Comparison of ENCODE assay signal across 8 mouse cellular contexts in the genomic region with DNA sequence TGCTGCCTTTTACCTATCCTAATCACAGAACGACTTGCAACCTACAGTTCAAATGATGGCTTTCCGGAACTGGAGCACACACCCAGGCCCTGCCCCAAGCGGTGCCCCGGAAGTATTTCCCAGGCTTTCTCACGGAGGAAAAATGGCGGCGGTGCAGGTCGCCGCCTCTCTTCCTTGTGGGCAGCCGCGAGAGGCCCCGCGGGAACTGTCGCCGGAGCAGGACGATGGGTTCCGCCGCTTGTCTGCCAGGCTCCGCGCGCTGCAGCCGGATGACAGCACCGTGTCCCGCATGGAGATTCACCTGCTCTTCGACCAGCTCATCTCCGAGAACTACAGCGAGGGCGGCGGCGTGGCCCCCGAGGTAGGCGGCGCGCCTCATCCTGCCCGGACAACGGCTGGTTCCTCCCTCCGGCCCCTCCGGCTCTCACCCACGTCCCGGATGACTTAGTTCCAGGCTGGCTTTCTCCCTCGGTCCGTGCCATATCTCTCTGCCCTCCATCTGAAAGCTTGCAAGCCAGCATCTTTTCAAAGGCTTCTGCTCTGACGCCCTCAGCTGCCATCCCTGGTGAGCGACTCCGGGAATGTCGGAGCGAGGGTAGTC. TPM values are rescaled to one million over a fixed set of nuclear protein-coding genes. Genes with fewer than 3 reads are reported as not detected.
A peak's percentile ranks its signal among the peaks of the same experiment; 100 is the strongest.
DNase-seq lines count a peak whose midpoint lies in the region; ATAC-seq and TF ChIP-seq lines count a peak whose summit lies in the region.

Gene Heatr6, plus strand, starts transcription at position 116 of the 601 bp plus-strand sequence.

- H3K9me3 ChIP-seq in G1E (replicated peaks), result no peaks in the 10 kb centered on the region
- no peaks in the 10 kb centered on the region for H3K9me3 ChIP-seq in forebrain, postnatal 0 days (ENCODE audit: low read length)
- H3K9me3 ChIP-seq in lung, embryonic 15.5 days, result no peaks in the 10 kb centered on the region

- H3K4me1 ChIP-seq in G1E (ENCODE audit: insufficient read depth, low read depth, low read length), result peaks cover 9% of the 10 kb centered on the region
- peaks cover 12% of the 10 kb centered on the region; the same call in 1 of the 2 replicates for H3K4me1 ChIP-seq in forebrain, postnatal 0 days (ENCODE audit: insufficient read depth)
- H3K4me1 ChIP-seq in lung, embryonic 15.5 days, result peaks cover 13% of the 10 kb centered on the region

- ATAC-seq in G1E (ENCODE audit: extremely low read depth, insufficient number of reproducible peaks, low FRiP score, poor library complexity, severe bottlenecking), result peak; percentile 81
- ATAC-seq in forebrain, postnatal 0 days, result peak; percentile 99
- peak; percentile 95 for ATAC-seq in lung, embryonic 15.5 days (ENCODE audit: borderline replicate concordance, extremely low read depth, low FRiP score, low TSS enrichment)

- peak within 1 kb of the TSS; percentile 91 for H3K4me3 ChIP-seq in G1E (ENCODE audit: low read depth, low read length)
- H3K4me3 ChIP-seq in forebrain, postnatal 0 days (ENCODE audit: low read depth, low read length), result peak within 1 kb of the TSS; percentile 79
- H3K4me3 ChIP-seq in lung, embryonic 15.5 days, result peak within 1 kb of the TSS; percentile 81

- under 1% methylated on average over 47 of the region's 47 CpGs for WGBS in forebrain, postnatal 0 days
- under 1% methylated on average over 47 of the region's 47 CpGs for WGBS in lung, embryonic 15.5 days

- H3K27ac ChIP-seq in forebrain, postnatal 0 days (ENCODE audit: low read depth, low read length), result peak within 1 kb of the TSS; percentile 97
- H3K27ac ChIP-seq in lung, embryonic 15.5 days, result peak within 1 kb of the TSS; percentile 82

- H3K27me3 ChIP-seq in G1E (ENCODE audit: insufficient read depth, low read length), result no peaks in the 10 kb centered on the region
- H3K27me3 ChIP-seq in forebrain, postnatal 0 days (ENCODE audit: insufficient read depth, low read length), result peaks cover 5% of the 10 kb centered on the region
- H3K27me3 ChIP-seq in lung, embryonic 15.5 days, result peaks cover 18% of the 10 kb centered on the region; the same call in 1 of the 2 replicates

- peak within 1 kb of the TSS; percentile 68 for H3K4me2 ChIP-seq in forebrain, postnatal 0 days (ENCODE audit: low read depth)
- peak within 1 kb of the TSS; percentile 57 for H3K4me2 ChIP-seq in lung, embryonic 15.5 days

- no peak for TF ChIP-seq CTCF in G1E (IDR thresholded peaks at IDR 0.05; ENCODE audit: low read depth, low read length)
- TF ChIP-seq CTCF in forebrain, postnatal 0 days (IDR thresholded peaks at IDR 0.05; ENCODE audit: low read depth), result 0 out of 2 replicates have a peak, but pooled peaks have one; percentile 8

- peaks cover 31% of the 10 kb centered on the region for H3K36me3 ChIP-seq in G1E (replicated peaks)
- peaks cover 25% of the 10 kb centered on the region for H3K36me3 ChIP-seq in forebrain, postnatal 0 days (ENCODE audit: insufficient read depth)
- H3K36me3 ChIP-seq in lung, embryonic 15.5 days, result peaks cover 28% of the 10 kb centered on the region

- peak within 1 kb of the TSS; percentile 89 for H3K9ac ChIP-seq in forebrain, postnatal 0 days
- H3K9ac ChIP-seq in lung, embryonic 15.5 days, result peak within 1 kb of the TSS; percentile 75

- DNase-seq in G1E (ENCODE audit: low spot score), result peak; percentile 85
- DNase-seq in cerebellum, adult 18-20 months, result peak; percentile 92 to 93
- peak; percentile 94 for DNase-seq in forebrain, postnatal 0 days
- peak; percentile 93 for DNase-seq in heart, postnatal 4 days
- DNase-seq in layer of hippocampus, adult 8-10 months (ENCODE audit: low spot score in 2 of 2), result peak; percentile 86 to 91
- peak; percentile 77 for DNase-seq in ovary, adult 18-20 months (ENCODE audit: low spot score)
- DNase-seq in thymus, postnatal 0 days (ENCODE audit: low spot score), result peak; percentile 91

RNA-seq across cellular contexts. Expression of gene Heatr6, which starts in this region (rescaled TPM):
- total RNA-seq in G1E (2014; fragmentation: Nextera tagmentation) (31.7 and 36.7 TPM in 2 replicates), G1E (2017) (14.9 and 18.1 TPM in 2 replicates)
- polyA plus RNA-seq in G1E (2012), result 4.7 and 7.6 TPM in 2 replicates
- total RNA-seq in forebrain, postnatal 0 days (2014; rRNA removed), result 27.6 and 29.5 TPM in 2 replicates
- polyA plus RNA-seq in forebrain, postnatal 0 days (2015; fragmentation: Nextera tagmentation; extraction: Ambion mirVana), result 14.0 and 22.2 TPM in 2 replicates
- 1 to 10 TPM; 8.3 to 8.7 TPM for total RNA-seq in heart, postnatal 4 days (2021)
- 10 to 100 TPM; 16.7 to 22.0 (median 19.9) TPM for total RNA-seq in layer of hippocampus, adult 8-10 months (2022)
- 21.0 and 23.2 TPM in 2 replicates for polyA plus RNA-seq in lung, embryonic 15.5 days (2015; fragmentation: Nextera tagmentation; extraction: Ambion mirVana)
- polyA plus RNA-seq in thymus, postnatal 0 days (2015; fragmentation: Nextera tagmentation; extraction: Ambion mirVana), result 19.4 and 23.5 TPM in 2 replicates

Comparison
In these comparisons a context has a peak if more than half of its experiments do, and no peak if none do; other contexts are left out.
1. Peak in every context shown above with its lines: DNase-seq, ATAC-seq, H3K4me3 ChIP-seq and H3K27ac ChIP-seq.